Mouse (Mus musculus) CH12.LX (cell line): ENCODE data around the gene Mettl6. TPM values are rescaled to one million over a fixed set of nuclear protein-coding genes. Genes with fewer than 3 reads are reported as not detected.
"Not testable (repeated sequence)": the region's sequence is repeated elsewhere in the genome, so short reads cannot be mapped to it uniquely, and the experiment has no call there.

Experiments used
- DNase-seq: peaks from one replicate; pipeline ENCODE4 v3.0.0-alpha.2; 2013; ENCODE audit errors: extremely low read depth
- H3K27ac ChIP-seq: 2 replicates; pipeline ENCODE4 v1.5.1; 2012; ENCODE audit warnings: low read depth, mild to moderate bottlenecking, control low read depth, moderate library complexity; ENCODE audit not compliant: insufficient read depth
- H3K27me3 ChIP-seq: replicated peaks from 2 replicates; pipeline ENCODE3; 2012; ENCODE audit warnings: inconsistent platforms
- H3K36me3 ChIP-seq, 2 experiments: replicated peaks in 1 of 2; 2 replicates each; pipeline versions ENCODE3 to v1.6.1; 2012; ENCODE audit warnings: inconsistent platforms in 1 of 2, low read length in 1 of 2, mild to moderate bottlenecking in 1 of 2, mixed read lengths in 1 of 2, moderate library complexity in 1 of 2; ENCODE audit not compliant: control insufficient read depth in 1 of 2, insufficient read depth in 1 of 2
- H3K4me1 ChIP-seq, 2 experiments: 2 replicates each; pipeline ENCODE4 v1.6.1; 2012; ENCODE audit warnings: inconsistent platforms in 1 of 2, moderate library complexity in 1 of 2; ENCODE audit not compliant: insufficient read depth in 2 of 2, control insufficient read depth in 1 of 2
- H3K4me2 ChIP-seq: 2 replicates; pipeline ENCODE4 v1.6.1; 2012; ENCODE audit warnings: low read depth, mild to moderate bottlenecking, control low read depth; ENCODE audit not compliant: poor library complexity, insufficient read depth, severe bottlenecking
- H3K4me3 ChIP-seq, 3 experiments: fragments of 150-350 bp in 1 of 3; sonication (generic) in 1 of 3; replicated peaks in 1 of 3; 2 replicates each; pipeline versions ENCODE3 to v1.5.1; 2011 to 2012; ENCODE audit warnings: low read depth in 2 of 3, low read length in 2 of 3, mild to moderate bottlenecking in 2 of 3, moderate library complexity in 2 of 3, control low read depth in 1 of 3, improper control_type of control experiment in 1 of 3, inconsistent platforms in 1 of 3, mixed read lengths in 1 of 3; ENCODE audit not compliant: poor library complexity in 1 of 3
- H3K79me2 ChIP-seq: replicated peaks from 2 replicates; pipeline ENCODE4 v1.6.1; 2012; ENCODE audit warnings: mild to moderate bottlenecking, moderate library complexity; ENCODE audit not compliant: control insufficient read depth, poor library complexity, insufficient read depth, severe bottlenecking; ENCODE audit errors: extremely low read depth
- H3K9ac ChIP-seq: 2 replicates; pipeline ENCODE4 v1.6.1; 2012; ENCODE audit warnings: low read depth, mild to moderate bottlenecking, control low read depth, moderate library complexity; ENCODE audit not compliant: insufficient read depth
- H3K9me3 ChIP-seq: replicated peaks from 2 replicates; pipeline ENCODE3; 2012; ENCODE audit warnings: low read length, inconsistent platforms, mixed read lengths
- BHLHE40 ChIP-seq: IDR thresholded peaks from 2 replicates; pipeline ENCODE4 v1.6.1; 2011; ENCODE audit warnings: mild to moderate bottlenecking, low read depth, low read length, improper control_type of control experiment
- CTCF ChIP-seq, 2 experiments: IDR thresholded peaks in 1 of 2; conservative IDR thresholded peaks in 1 of 2; 2 replicates each; pipeline ENCODE4 v1.5.1; 2011 to 2012; ENCODE audit warnings: low read depth in 2 of 2, low read length in 2 of 2, improper control_type of control experiment in 1 of 2, inconsistent platforms in 1 of 2, mild to moderate bottlenecking in 1 of 2, moderate library complexity in 1 of 2
- E2F4 ChIP-seq: IDR thresholded peaks from 2 replicates; pipeline ENCODE4 v1.6.1; 2011; ENCODE audit warnings: low read depth, low read length, improper control_type of control experiment; ENCODE audit not compliant: insufficient replicate concordance
- ETS1 ChIP-seq: conservative IDR thresholded peaks from 2 replicates; pipeline ENCODE4 v1.6.1; 2012; ENCODE audit warnings: low read depth, mild to moderate bottlenecking, inconsistent platforms, low read length, improper control_type of control experiment, moderate library complexity
- MAFK ChIP-seq: IDR thresholded peaks from 2 replicates; pipeline ENCODE4 v1.6.1; 2011; ENCODE audit warnings: low read length, improper control_type of control experiment; ENCODE audit not compliant: insufficient replicate concordance
- MYC ChIP-seq: IDR thresholded peaks from 2 replicates; pipeline ENCODE4 v1.6.1; 2011; ENCODE audit warnings: low read depth, mild to moderate bottlenecking, improper control_type of control experiment, low read length
- NRF1 ChIP-seq: IDR thresholded peaks from 2 replicates; pipeline ENCODE4 v1.6.1; 2014; ENCODE audit warnings: low read depth, mild to moderate bottlenecking, inconsistent platforms, low read length, improper control_type of control experiment, moderate library complexity
- PAX5 ChIP-seq: IDR thresholded peaks from 2 replicates; pipeline ENCODE4 v1.6.1; 2012; ENCODE audit warnings: low read length, inconsistent platforms, mixed read lengths
- RAD21 ChIP-seq: IDR thresholded peaks from 2 replicates; pipeline ENCODE4 v1.6.1; 2011; ENCODE audit warnings: low read depth, mild to moderate bottlenecking, low read length, improper control_type of control experiment, moderate library complexity
- RCOR1 ChIP-seq: conservative IDR thresholded peaks from 2 replicates; pipeline ENCODE4 v1.6.1; 2012; ENCODE audit warnings: low read depth, mild to moderate bottlenecking, inconsistent platforms, low read length, improper control_type of control experiment
- SMC3 ChIP-seq: IDR thresholded peaks from 2 replicates; pipeline ENCODE4 v1.6.1; 2011; ENCODE audit warnings: low read depth, low read length, improper control_type of control experiment
- TCF12 ChIP-seq: IDR thresholded peaks from 2 replicates; pipeline ENCODE4 v1.6.1; 2014; ENCODE audit warnings: low read depth, mild to moderate bottlenecking, inconsistent platforms, low read length, improper control_type of control experiment
- ZKSCAN1 ChIP-seq: IDR thresholded peaks from 2 replicates; pipeline ENCODE4 v1.6.1; 2012; ENCODE audit warnings: low read depth, inconsistent platforms, low read length, improper control_type of control experiment, borderline replicate concordance
- dilution Hi-C: fragments of 300-500 bp; cut with MboI; formaldehyde crosslinking; loops from 2 replicates; pipeline ENCODE4 v1.14.3; 2020; ENCODE audit warnings: low sequenced_read_pairs; ENCODE audit not compliant: extremely low pct_unique_long_range_greater_than_20kb, extremely low pct_ligation_motif_present
- in situ Hi-C: fragments of 300-500 bp; cut with MboI; formaldehyde crosslinking; loops from 3 replicates; pipeline ENCODE4 v1.14.3; 2019; ENCODE audit warnings: low sequenced_read_pairs, low pct_ligation_motif_present, low pct_unique_long_range_greater_than_20kb, mixed read lengths
- polyA plus RNA-seq: library from polyadenylated mRNA; unstranded; fragments of >175 nt; gene quantifications from 2 replicates; pipeline ENCODE4 v1.2.1, GENCODE M21; 2012; ENCODE audit warnings: low read depth; ENCODE audit not compliant: insufficient read length
- total RNA-seq, 2 experiments: library from RNA; depleted of rRNA; stranded (reverse); fragments of 300-350 nt in 1 of 2; fragments of >200 nt in 1 of 2; gene quantifications; 2 replicates each; pipeline ENCODE4 v1.2.3; 2012 to 2014

Mettl6 gene
- total and polyA plus RNA-seq, 3 experiments: 38.2 to 122 (median 69.8) TPM

- H3K79me2 ChIP-seq: no peaks in the 10 kb centered on the region
- H3K4me2 ChIP-seq: no peak overlapping the region
- no peak overlapping the region for H3K9ac ChIP-seq
- dilution Hi-C loops: loop anchor here (25.0 kb wide), 1 partner anchor 101 kb away; no protein-coding TSS in a partner anchor
- no peak overlapping the region for H3K4me3 ChIP-seq
- peaks cover 6 to 28% of the 10 kb centered on the region in 2 experiments; a peak in 3 of 4 replicates for H3K4me1 ChIP-seq
- no peak for DNase-seq
- no peaks in the 10 kb centered on the region for H3K27me3 ChIP-seq
- H3K9me3 ChIP-seq: no peaks in the 10 kb centered on the region
- in situ Hi-C loops: loop anchor here (5.0 kb wide), 2 partner anchors 76 to 191 kb away; no protein-coding TSS in a partner anchor
- H3K27ac ChIP-seq: no peak overlapping the region
- no peak for TF ChIP-seq RCOR1
- TF ChIP-seq NRF1: no peak
- TF ChIP-seq ETS1: no peak
- no peak for TF ChIP-seq BHLHE40
- TF ChIP-seq PAX5: no peak
- no peak for TF ChIP-seq ZKSCAN1
- no peak for TF ChIP-seq MAFK
- TF ChIP-seq E2F4: no peak
- no peaks in the 10 kb centered on the region for H3K36me3 ChIP-seq
Measured at GRCm38 (mm10) chr14:31462886-31463285, 32.0 kb downstream of the Mettl6 start.

DNA sequence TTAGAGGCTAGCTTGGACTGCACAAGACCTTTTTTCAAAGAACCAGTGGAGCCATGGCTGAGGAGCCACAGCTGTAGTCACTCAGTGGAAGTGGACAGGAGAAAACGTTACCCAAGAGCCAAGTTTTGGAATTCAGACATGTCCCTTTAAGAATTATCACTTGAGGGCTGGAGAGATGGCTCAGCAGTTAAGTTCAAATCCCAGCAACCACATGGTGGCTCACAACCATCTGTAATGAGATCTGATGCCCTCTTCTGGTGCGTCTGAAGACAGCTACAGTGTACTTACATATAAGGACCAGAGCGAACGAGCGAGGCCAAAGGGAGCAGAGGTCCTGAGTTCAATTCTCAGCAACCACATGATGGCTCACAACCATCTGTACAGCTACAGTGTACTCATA, 32.6 kb downstream of the Mettl6 start:
- peak; percentile 38 for DNase-seq
- not testable (repeated sequence) for H3K27ac ChIP-seq, H3K9ac ChIP-seq, H3K4me3 ChIP-seq, H3K27me3 ChIP-seq, H3K36me3 ChIP-seq, H3K9me3 ChIP-seq, H3K4me2 ChIP-seq, H3K79me2 ChIP-seq
- TF ChIP-seq RAD21: peak; percentile 50
- peak; percentile 69 for TF ChIP-seq SMC3
- peak; percentile 85 for TF ChIP-seq MYC
- peak in 1 of 2 experiments; percentile 74; a peak in 2 of 4 replicates for TF ChIP-seq CTCF (conservative IDR thresholded peaks at IDR 0.05 in 1 of 2, IDR thresholded peaks at IDR 0.05 in 1 of 2; ENCODE audit: low read depth in 2 of 2, low read length in 2 of 2)
- dilution Hi-C loops: loop anchor here (25.0 kb wide), 1 partner anchor 100 kb away; no protein-coding TSS in a partner anchor
- H3K4me1 ChIP-seq: peaks cover 9 to 33% of the 10 kb centered on the region in 2 experiments; a peak in 3 of 4 replicates
- in situ Hi-C loops: loop anchor here (5.0 kb wide), 2 partner anchors 75 to 190 kb away; no protein-coding TSS in a partner anchor

DNA sequence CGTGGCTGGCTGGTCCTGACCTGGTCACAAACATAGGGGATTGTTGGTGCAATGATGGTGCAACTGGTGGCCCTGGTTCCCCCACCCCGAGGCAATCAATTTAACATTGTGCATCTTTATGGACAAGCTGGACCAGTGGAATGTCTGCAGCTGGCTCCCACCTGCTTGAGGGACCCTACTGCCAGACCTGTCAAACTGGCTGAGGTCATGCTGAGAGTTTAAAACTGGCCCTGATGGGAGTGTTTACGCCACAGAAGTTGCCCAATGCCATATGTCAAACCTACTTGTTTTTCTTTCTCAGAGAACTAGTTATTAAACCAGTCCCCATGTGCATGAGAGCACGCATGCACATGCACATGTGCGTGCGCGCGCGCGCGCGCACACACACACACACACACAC, 36.8 kb downstream of the Mettl6 start:
- DNase-seq: no peak
- no peaks in the 10 kb centered on the region for H3K79me2 ChIP-seq
- in situ Hi-C loops (no loop called here), dilution Hi-C loops (loop anchor here (25.0 kb wide), 1 partner anchor 96 kb away; no protein-coding TSS in a partner anchor)
- H3K4me2 ChIP-seq: no peak overlapping the region
- no peak overlapping the region for H3K9ac ChIP-seq
- no peaks in the 10 kb centered on the region for H3K36me3 ChIP-seq
- TF ChIP-seq TCF12: no peak
- TF ChIP-seq BHLHE40: 0 out of 2 replicates have a peak, but pooled peaks have one; percentile 24
- H3K27ac ChIP-seq: no peak overlapping the region
- no peak overlapping the region for H3K4me3 ChIP-seq
- H3K27me3 ChIP-seq: no peaks in the 10 kb centered on the region
- H3K9me3 ChIP-seq: peaks cover 9% of the 10 kb centered on the region
- H3K4me1 ChIP-seq: peaks cover 11 to 50% of the 10 kb centered on the region in 2 experiments; a peak in 3 of 4 replicates
